Mouse (Mus musculus) heart, postnatal 25 days (tissue): ENCODE data around the gene Mrpl27. TPM values are rescaled to one million over a fixed set of nuclear protein-coding genes. Genes with fewer than 3 reads are reported as not detected.
"Not testable (repeated sequence)": the region's sequence is repeated elsewhere in the genome, so short reads cannot be mapped to it uniquely, and the experiment has no call there.

Experiments
- DNase-seq: peaks from one replicate; pipeline ENCODE4 v3.0.0; 2022; ENCODE audit warnings: low spot score
- intact Hi-C: fragments of 180-260 bp; cut with DNase I; formaldehyde crosslinking; loops from one replicate; pipeline ENCODE4 v1.15.1; 2025
- total RNA-seq, 2 experiments: library from RNA; stranded (reverse); gene quantifications; 2 replicates each; pipeline ENCODE4 v1.2.3; 2021

Gene Mrpl27
- 10 to 100 TPM; 61.7 to 63.8 TPM for total RNA-seq

DNA sequence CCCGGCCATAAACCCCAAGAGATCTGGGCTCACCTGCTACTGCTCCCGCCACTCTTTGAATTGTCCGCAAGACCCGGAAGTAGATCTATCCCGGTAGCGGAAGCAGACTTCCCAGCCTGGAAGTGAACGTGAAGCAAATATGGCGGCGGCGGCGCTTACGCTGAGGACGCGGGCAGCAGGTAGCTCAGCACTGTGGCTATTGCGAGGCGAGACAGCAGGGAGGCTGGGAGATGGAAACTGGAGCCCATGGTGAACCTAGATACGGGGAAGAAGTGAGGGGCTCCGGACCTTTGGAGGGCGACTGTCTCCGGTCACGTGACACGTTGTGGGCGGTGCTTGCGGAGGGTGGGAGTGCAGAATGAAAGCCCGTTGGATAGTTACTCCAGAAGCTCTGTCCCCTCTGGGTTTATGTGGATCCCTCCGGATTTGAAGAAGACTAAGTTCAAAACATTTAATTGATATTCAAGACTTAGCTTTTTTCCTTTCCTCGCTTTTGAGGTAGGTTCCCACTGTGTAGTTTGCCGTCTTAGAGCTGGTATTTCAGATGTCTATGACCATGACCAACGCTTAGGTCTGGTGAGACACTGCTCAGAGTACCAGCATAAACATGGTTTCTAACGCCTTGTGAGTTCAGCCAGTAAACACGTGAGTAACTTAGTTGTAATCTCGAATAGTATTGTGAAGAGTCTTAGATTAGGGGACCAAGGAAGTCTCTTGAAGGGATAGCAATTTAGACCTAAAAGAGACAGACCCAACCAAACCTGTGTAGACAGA, at the start of gene Mrpl27, which contains the start of gene Eme1:
Mrpl27 (plus strand) TSS at position 105 of the 774 bp plus-strand sequence.
Eme1 (minus strand) TSS at position 302 of the 774 bp plus-strand sequence.
- intact Hi-C loops = no loop called here
- peak; percentile 67 for DNase-seq

DNA sequence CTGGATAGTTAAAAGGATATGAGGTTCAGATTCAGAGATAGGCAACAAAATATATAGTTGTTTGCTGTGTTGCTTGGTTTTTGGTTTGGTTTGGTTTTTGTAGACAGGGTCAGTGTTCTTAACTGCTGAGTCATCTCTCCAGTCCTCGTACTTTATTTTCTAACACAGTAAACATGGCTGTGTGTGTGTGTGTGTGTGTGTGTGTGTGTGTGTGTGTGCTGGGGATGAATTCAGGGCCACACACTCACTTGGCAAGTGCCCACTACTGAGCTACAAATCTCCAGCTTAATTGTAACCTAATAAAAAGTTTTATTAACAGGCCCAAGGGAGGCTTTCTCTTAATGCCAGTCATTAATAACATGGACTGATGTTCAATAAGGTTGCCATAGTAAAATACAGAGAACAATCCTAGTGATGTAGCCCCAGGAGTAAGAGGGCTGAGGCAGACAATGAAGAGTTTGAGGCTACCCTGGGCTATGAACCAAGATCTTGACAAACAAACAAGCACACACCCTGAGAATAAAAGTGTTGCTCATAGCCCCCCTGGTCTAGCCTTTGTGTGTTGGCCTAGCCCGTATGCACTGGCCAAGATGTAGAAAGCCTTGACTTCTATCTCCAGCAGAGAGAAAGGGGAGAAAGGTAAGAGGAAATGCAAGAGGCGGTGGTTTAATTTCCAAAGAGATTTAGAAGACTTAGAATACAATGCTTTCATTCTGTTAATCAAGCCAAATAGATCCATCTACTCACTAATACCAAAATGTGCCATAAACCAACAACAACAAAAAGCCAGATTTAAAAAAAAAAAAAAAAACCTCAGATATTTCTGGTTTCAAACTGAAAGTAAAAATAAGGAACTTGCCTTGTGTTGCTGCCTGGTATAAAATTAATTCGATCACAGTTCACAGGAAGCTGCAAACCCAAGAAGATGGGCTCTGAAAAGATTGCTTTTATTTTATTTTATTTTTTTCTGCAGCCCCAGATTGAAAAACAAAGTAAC, 42.5 kb upstream of the Mrpl27 start:
- DNase-seq = no peak
- intact Hi-C loops = no loop called here

DNA sequence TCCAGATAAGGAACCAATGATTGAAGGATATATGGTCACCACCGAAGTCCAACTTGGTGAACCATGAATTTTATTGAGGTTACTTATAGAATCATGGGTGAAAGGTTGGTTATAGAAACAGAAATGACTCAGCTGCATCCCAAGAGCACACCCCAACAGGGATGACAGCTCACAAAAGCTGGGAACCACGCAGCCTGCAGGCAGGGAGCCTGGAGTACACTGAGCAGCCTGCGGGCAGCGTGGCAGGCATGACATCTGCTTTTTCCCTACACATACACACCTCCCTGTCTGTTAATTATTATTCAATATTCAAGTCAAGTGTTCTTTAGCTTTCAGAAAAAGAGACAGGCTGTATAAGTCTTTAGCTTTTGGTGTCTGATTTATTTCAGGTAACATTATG, 39.0 kb upstream of the Mrpl27 start:
- DNase-seq = no peak
- intact Hi-C loops = no loop called here

DNA sequence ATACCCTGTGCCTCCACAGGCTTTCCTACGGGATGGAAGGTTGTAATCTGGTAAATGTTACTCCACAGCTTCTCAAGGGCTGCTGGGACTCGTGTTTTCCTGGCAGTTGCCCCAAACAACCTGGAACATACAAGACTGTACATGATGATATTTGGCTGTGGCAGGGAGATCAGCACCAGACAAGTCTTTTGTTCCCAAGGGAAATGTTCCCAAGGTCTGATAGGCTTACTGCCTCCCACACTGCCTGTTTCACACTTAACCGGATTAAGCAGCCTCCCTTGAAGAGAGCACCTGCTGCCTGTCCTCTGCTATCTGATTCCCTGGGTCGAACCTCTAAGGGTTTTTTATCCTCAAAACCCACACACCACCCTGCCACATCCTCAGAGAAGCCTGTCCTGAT, 38.1 kb upstream of the Mrpl27 start:
- intact Hi-C loops = no loop called here
- no peak for DNase-seq

DNA sequence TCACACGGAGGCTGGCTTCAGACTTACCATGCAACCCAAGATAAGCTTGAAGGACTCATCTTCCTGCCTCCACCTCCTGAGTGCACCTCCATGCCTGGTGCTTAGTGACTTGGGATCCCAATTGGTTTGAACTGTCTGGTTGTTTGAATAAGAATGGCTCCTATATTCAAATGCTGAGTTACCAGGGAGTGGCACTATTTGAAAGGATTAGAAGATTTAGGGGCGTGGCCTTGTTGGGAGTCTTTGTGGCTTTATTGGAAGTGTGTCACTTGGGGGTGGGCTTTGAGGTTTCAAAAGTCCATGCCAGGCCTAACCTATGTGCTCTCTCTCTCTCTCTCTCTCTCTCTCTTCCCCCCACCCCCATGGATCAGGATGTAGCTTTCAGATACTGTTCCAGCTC, 35.9 kb upstream of the Mrpl27 start:
- DNase-seq = no peak
- intact Hi-C loops = no loop called here

DNA sequence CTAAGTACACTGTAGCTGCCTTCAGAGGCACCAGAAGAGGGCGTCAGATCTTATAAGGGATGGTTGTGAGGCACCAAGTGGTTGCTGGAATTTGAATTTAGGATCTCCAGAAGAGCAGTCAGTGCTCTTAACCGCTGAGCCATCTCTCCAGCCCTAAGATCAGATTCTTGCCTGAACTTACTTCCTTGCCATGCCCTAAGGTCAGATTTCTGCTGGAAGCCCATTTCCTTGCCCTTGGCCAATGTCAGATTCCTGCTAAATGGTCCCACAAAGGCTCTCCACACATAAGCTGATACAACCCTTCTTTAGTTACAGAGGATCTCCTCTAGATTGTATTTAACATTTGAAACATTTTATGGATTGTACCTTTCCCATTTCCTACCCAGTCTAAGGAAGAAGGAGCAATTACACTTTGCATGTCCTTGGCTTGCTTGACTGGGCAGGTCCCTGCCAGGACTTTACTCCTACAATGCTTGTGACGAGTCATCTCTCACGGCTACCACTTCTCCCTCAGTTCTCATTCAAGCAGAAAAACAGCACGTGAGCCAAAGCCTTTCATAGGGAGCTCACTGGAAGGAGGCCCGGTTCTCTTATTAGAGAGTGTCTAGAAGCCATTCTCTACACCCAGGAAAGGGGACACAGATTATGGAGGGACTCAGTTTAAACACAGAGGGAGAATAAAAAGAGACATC, 32.7 kb upstream of the Mrpl27 start:
- DNase-seq = no peak
- intact Hi-C loops = no loop called here

DNA sequence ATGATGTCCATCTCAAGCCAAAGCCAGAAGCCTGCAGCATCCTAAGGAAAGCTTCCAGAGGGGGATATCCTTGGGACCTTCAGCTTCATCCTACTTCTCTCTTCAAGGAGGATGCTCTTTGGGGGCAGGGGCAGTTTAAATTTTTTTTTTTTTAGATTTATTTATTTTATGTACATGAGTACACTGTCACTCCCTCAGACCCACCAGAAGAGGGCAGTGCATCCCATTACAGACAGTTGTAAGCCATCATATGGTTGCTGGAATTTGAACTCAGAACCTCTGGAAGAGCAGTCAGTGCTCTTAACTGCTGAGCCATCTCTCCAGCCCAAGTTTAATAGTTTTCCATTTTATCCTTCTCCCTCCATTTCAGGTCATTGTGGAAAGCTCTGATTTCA, 32.1 kb upstream of the Mrpl27 start:
- intact Hi-C loops = no loop called here
- DNase-seq = no peak

DNA sequence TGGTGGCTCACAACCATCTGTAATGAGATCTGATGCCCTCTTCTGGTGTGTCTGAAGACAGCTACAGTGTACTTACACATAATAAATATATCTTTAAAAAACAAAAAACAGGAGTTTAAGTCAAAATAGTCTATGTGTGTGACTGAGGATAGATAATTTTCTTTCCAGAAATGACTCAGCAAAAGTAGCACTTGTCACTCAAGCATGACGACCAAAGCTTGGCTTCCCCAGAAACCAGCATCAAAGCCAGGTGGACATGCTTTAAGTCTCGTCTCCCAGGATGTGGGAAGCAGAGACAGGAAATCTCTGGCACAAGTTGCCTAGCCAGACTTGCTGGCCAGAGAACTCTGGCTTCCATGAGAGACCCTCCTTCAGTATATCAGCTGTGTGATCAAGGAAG, 31.4 kb upstream of the Mrpl27 start:
- intact Hi-C loops = no loop called here

DNA sequence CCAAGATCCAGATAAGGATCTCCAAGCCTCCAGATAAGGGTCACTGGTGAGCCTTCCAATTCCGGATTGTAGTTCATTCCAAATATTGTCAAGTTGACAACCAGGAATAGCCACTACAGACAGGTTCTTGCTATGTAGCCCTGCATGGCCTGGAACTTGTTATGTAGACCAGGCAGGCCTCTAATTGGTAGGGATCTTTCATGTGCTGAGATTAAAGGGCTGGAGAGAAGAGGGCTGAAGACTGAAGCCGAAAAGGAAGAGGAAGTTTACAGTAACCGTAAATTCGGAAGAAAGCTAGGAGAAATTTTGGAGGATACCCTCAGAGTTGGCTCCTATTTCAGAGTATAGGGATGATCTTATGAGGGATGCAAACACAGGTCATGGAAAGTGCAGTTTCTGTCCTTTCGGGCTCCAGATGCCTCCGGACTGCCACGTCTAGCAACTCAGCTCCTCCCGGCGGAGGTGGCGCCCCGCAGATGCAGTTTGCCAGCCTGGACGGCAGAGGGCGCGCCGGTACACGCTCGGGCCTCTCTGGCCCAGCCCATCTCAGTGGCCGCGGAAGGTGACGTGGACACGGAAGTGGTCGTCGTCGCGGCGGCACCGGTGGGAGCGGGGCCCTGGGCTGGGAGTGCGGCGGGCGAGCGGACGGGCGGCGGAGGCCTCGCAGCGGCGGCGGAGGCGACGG, 24.2 kb upstream of the Mrpl27 start, which contains the start of gene Lrrc59:
Lrrc59 (plus strand) TSS at position 569 of the 685 bp plus-strand sequence.
- DNase-seq = peak; percentile 89
- intact Hi-C loops = no loop called here

More for the DNA sequence above, 31.4 kb upstream of the Mrpl27 start:
- no peak for DNase-seq

DNA sequence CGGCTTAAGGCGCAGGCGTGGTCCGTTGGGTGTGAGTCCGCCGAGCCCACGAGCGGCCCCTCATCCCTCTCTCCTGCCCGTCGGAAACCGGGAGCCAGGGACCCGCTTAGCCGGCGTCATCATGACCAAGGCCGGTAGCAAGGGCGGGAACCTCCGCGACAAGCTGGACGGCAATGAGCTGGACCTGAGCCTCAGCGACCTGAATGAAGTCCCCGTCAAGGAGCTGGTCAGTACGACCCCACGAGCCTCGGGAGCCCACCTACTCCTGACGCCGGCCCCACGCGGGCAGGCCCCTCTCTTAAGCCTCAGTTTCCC, 23.7 kb upstream of the Mrpl27 start:
- intact Hi-C loops = loop anchor here (5.0 kb wide), 2 partner anchors 83 to 87 kb away; partner anchors contain the start of gene Rsad1
- no peak for DNase-seq

DNA sequence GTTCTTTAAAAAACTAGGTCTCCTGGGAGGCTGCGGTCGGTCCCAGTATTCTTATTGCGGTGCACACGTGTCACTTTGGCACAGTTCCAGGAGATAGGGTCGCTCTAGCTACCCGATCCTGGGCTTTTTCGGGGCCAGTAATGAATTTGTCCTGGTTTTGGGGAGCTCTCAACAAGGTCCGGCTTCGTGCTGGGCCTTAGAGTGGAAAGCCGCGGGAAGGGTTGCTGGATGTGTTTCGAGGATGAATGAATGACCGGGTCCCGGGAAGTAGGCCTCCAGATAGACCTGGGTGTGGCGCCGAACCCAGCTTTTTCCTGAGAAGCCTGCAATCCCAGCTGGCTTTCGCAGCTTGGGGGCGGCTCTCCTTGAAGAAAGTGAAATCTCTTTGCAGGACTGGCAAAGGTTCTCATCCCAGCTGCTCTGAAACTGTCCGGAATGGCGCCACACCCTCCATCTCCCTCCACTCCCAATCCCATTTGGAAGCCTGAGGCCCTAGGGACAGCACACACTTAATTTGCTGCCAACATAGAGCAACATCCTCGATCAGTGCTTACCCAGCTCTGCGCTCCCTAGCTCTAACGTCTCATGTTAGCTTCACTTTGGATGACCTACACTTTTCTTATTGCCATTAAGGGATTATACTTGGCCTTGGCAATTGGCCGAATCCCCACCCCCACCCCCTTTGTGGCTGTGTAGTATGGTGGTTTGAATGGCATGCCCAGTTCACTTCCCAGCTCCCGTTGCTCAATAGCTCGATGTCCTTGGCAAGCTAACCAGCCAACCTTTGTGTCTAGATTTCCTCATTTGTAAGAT, 23.2 kb upstream of the Mrpl27 start:
- peak; percentile 51 for DNase-seq
- intact Hi-C loops = loop anchor here (5.0 kb wide), 2 partner anchors 83 to 87 kb away; partner anchors contain the start of gene Rsad1

DNA sequence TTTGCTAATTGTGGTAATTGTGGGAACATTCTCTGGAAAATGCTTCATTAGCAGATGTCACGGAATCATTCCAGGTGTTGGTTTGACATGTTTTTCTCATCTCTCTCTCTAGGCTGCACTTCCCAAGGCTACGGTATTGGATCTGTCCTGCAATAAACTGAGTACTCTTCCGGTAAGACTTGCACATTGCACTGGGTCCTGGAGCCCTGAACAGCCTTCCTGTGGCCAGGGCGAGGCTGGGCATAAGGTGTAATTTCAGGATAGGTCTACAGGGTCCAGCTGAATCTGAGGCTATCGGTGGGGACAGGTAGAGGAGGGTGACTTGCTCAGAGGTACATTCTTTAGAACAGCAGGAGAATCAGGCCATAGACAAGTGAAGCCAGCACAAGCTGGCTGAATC, 21.6 kb upstream of the Mrpl27 start:
- intact Hi-C loops = loop anchor here (5.0 kb wide), 2 partner anchors 85 kb away; partner anchors contain the start of gene Rsad1
- DNase-seq = no peak

DNA sequence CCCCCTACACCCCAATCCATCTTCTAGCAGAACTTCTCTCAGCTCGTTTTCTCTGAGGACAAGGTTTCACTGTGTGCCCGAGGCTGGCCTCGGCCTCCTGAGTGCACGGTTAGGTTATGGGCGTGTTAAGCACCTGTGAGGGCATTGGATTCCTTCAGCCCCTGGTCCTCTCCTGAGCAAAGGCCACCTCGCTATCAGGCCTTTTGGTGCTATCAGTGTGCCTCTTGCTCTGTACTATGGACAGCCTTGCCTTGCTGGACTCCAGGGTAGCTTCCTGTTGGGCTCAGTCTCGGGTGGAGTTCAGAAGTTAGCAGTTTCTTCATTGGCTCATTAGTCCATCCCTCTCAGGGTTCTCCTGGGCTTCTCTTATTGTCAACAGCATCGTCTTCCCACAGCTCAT, 20.6 kb upstream of the Mrpl27 start:
- DNase-seq = no peak
- intact Hi-C loops = loop anchor here (5.0 kb wide), 2 partner anchors 84 to 86 kb away; partner anchors contain the start of gene Rsad1

DNA sequence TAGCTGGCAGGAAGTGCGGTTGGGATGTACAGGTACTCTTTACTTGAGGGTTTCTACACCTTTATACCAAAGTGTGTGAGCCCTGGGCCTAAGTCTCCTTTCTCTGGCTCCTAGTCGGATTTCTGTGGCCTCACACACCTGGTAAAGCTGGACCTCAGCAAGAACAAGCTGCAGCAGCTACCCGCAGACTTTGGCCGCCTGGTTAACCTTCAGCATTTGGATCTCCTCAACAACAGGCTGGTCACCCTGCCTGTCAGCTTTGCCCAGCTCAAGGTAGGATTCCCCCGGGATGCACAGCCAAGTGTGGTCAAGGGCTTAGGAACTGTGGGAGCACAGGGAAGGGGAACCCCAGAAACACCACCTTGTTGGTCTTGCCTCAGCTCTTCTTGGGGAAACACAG, 19.1 kb upstream of the Mrpl27 start:
- DNase-seq = no peak
- intact Hi-C loops = loop anchor here (5.0 kb wide), 2 partner anchors 83 to 87 kb away; partner anchors contain the start of gene Rsad1

DNA sequence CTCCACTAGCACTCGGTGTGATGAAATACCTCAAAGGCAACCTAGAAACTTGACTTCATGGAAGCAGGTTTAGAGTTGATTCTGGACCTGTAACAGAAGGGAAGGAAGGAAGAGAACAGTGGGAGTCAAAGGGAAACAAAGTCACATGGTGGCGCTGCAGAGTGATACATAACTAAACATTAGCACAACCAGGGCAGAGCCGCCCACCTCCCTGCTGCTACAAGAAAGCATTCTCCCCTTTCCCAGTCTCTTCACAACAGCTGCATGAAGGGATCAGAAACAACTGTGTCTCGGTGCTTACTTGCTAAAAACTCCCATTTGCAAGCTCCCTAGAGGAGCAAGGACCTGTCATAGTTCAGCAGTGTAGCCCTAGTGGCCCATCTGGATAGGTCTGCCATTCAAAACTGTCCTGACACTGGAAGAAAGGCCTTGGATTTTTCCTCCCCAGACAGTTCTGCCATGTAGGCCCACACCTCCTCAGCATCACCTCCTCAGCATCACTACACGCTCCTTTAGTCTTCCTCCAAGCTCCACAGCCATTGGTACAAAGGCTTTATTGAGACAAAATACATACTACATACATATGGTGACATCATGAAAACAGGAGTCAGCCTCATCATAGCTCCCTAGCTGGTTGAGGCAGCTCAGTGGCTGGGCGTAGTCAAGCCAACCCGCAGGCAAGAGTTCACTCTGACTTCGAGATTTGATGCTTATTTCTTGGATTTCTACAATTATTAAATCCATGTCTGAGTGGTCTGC, 8.9 kb upstream of the Mrpl27 start:
- no peak for DNase-seq
- intact Hi-C loops = loop anchor here (5.0 kb wide), 1 partner anchor 73 kb away; no protein-coding TSS in a partner anchor

DNA sequence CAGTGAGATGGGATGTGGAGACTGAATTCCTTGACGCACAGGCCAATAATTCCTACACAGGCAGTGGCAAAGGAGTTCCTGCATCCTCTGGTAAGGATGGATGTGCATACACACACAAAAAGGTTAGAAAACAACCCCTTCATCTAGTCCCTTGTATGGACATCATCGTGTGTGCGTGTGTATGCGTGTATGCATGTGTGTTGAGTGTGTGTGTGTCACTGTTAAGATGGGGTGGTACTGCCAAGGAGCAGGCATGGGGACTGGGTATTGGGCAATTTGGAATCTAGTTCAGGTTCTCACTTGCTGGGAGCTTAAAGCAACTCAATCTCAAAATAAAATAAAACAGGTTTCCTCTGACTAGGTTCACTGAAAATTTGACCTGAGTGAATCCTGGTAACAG, 7.1 kb upstream of the Mrpl27 start:
- intact Hi-C loops = loop anchor here (5.0 kb wide), 1 partner anchor 71 kb away; no protein-coding TSS in a partner anchor
- DNase-seq = no peak

DNA sequence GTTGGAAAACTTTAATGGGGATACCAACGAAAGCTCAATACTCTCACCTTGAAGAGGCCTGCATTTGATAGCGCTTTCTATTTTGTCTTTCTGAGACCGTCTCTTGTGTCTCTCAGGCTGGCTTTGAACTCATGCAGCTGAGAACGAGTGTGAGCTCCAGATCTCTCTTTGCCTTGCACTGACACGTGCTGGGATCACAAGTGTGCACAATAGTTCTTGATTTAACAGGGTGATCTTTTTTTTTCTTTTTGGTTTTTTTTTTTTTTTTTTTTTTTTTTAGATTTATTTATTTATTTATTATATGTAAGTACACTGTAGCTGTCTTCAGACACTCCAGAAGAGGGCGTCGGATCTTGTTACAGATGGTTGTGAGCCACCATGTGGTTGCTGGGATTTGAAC, 2.3 kb upstream of the Mrpl27 start:
- intact Hi-C loops, DNase-seq: not testable (repeated sequence)

DNA sequence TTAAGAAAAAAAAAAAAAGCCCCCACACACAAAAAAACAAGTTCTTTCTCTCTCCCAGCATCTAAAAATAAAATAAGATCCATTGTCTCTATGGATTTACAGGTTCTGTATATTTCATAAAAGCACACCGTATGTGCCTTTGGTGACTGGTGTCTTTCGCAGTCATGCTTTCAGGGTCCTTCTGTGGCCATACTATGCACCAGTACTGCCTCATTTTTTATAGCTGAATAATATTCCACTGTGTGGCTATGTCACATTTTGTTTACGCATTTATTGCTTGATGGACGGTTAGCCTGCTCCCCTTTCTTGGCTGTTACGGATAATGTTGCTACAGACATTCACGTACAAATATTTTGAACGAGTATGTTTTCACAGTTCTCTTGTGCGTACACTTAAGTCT, 594 bp upstream of the Mrpl27 start:
- intact Hi-C loops = no loop called here
- DNase-seq = no peak
